Mouse (Mus musculus) ES-Bruce4 (cell line): ENCODE results near the gene Fndc1.

Source experiments
- CTCF ChIP-seq: IDR thresholded peaks from one replicate; pipeline ENCODE4 v1.8.1; 2011; ENCODE audit warnings: low read depth, low read length
- EP300 ChIP-seq: IDR thresholded peaks from 2 replicates; pipeline ENCODE4 v1.6.1; 2011; ENCODE audit warnings: low read depth, low read length; ENCODE audit not compliant: insufficient read depth
- POLR2A ChIP-seq: IDR thresholded peaks from one replicate; pipeline ENCODE4 v1.8.1; 2011; ENCODE audit warnings: low read length; ENCODE audit not compliant: insufficient read depth

- TF ChIP-seq CTCF (no peak), EP300 (no peak), POLR2A (no peak)
Observed at GRCm38 (mm10) chr17:7825416-7825815, 1.7 kb downstream of the Fndc1 start.
